Mouse (Mus musculus) spleen, postnatal 36 days (tissue): Measurements from ENCODE around the gene Ptchd1.

Source experiments
- DNase-seq, 2 experiments: peaks; one replicate each; pipeline ENCODE4 v3.0.0; 2022; ENCODE audit warnings: low spot score in 2 of 2, mixed read lengths in 1 of 2

Ptchd1 gene

DNA sequence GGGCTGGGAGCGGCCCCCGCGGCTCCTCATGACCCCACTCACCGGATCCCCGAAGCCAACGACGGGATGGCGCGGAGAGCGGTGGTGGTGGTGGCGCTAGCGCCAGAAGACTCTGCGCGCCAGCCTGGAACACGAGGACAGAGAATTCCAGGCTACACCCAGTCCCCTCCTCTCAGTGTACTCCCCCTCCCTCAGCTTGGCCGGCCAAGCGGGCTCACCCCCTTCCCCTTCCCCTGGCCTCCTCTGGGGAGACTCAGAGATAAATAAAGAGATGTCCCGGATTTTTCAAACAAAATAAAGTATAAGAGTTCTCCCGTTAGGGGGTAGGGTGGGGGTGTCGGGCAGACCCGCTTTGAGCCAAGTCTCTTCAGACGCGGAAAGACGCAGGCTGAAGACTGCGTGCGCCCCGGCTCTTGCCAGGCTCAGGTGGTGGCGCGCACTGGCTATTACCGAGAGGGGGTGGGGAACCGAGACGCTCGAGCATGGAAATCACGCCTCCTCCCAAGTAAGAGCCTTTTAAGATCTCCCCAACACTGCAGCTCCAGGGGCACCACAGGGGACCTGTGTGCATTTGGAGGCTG lies at the start of gene Ptchd1:
TSS of gene Ptchd1 (minus strand) at position 114 of the 581 bp plus-strand sequence.
- no peak for DNase-seq

DNA sequence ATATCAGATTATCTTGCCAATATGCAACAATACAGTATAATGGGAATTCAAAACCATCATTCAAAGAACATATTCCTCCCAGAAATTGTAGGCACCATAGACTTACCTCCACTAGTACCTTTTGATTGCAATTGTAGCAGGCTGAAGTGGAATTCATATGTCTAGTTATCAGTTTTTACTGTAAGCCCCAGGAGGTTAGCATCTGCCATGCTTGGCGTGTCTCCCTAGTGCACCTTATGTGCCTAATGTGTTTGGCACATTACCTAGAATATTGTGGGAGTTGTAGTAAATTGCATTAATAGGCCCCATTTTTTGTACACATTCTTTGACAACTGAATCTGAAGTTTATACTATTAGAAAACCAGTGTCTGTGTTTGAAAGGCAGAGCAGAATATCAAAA lies 34.4 kb upstream of the Ptchd1 start:
- no peak for DNase-seq

DNA sequence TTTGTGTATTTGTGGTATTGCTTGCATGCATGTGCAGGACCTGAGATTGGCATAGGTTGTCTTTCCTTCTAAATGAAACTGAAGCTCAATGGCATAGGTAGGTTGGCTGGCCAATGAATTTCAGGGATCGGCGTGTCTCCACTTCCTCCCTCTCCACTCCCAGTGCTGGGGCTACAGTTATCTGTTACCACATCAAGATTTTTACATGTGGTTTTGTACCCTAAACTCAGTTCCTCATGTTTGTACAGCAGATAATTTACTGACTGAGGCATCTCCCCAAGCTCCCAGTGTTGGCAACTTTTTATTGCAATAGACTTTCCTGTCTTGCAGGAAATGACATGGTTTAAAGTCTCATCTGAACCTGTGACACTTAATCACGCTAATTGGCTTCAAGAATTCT lies 22.4 kb upstream of the Ptchd1 start:
- DNase-seq = no peak

DNA sequence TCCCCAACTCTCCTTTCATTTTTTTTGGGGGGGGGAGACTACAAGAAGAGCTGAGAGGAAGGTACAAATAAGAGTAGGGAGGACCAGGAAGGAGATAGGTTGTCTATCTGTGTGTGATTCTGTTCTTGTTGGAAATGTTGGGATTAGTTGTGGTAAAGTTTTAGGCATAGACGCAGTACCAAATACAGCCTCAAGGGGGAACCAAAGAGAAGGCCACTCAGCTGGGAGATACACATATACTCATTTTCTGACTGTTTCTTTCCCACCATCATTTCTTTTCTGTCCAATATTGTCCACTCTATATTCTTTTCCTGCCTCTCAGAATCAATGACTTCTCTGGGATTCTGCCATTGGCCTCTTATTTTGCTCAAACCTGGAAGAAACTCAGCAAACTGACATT lies 20.4 kb upstream of the Ptchd1 start:
- DNase-seq = no peak

DNA sequence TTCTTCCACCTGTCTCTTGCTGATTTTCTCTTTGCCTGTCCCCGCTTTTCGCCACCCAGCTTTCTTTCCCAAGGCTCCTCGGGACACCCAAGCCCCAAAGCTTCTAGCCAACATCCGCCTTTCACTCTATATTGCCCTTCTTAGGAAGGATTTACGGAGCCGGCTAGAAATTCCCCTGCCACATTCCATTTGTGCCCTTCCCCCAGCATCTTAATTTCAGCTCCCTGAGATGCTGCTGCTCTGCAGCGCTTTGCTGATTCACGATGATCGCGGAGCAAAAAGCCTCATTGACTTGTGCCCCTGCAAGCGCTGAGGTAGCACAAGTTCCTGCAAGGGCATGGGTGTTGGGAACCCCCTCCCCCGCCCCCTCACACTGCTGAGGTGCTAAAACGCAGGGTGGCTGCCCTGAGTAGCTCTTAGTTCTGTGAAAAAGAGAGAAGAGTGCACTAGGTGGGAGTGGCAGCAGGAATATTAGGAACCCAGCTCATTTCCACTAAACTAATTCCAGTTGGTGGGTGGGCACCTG lies 2.1 kb upstream of the Ptchd1 start:
- no peak for DNase-seq

DNA sequence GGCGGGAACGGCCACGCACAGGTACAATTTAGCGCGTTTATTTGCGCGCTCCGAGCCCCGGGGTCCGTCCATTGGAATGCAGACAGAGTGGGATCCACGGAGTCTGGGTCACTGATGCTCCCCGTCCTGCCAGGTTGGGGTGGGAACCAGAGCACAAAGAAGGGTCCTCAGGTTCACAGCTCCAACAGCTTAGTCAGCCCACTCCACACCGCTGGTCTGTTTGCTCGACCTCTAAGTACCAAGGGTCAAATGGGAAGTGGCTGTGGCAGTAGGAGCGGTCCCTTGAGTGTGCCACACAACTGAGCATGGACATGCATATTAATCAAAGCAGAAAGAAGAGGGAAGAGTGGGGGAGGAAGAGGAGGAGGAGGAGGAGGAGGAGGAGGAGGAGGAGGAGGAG lies 1.3 kb upstream of the Ptchd1 start:
- DNase-seq = no peak

DNA sequence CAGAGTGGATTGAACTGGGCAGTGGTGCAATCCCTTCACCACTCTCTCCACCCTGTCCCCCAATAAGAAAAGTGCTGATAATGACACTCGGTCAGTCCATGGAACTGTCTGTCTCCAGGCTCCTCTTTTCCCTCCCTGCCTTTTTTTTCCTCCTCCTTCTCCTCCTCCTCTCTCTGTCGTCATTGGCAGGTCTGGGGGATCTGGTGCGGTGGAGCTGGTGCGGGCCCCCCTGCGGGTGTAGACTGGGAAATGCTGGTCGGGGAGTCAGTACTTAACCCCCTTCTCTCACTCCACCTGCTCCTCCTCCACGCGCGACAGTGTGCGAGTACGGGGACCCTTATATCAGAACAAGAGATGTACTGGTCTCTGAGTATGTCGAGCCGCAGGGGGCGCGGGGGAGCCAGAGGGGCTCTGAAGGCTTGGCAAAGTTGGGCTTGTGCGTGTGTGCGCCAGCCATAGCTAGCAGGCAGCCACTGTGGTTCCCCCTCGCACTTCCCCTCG lies 777 bp upstream of the Ptchd1 start, which contains the start of gene Gm15155:
TSS of gene Gm15155 (plus strand) at position 401 of the 501 bp plus-strand sequence.
- no peak for DNase-seq

DNA sequence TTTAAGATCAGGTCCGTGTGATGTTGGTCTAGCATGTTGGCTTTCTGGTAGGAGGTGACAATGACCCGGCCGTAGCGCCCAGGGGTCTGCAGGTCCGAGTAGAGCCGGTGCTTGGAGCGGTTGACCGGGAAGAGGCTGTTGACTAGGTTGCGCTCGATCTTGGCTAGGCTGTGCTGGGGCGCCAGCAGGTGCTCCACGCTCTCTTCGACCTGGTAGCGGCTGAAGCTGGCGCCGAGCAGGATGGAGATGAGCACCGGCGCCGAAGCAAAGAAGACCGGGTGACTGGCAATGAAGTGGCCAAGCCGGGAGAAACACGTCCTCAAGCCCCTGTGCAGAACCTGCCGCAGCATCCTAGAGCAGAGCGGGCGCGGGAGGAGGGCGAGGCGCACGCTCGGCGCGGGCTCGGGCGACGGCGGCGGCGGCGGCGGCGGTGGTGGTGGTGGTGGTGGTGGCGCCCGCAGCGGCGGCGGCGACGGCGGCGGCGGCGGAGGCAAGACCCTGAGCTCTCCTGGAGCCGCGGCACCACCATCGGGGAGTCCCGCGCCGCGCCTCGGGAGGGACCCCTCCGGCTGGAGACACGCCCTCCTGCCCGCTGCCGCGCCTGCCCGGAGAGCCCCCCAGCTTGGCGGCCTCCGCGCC lies 534 bp downstream of the Ptchd1 start:
- no peak for DNase-seq

DNA sequence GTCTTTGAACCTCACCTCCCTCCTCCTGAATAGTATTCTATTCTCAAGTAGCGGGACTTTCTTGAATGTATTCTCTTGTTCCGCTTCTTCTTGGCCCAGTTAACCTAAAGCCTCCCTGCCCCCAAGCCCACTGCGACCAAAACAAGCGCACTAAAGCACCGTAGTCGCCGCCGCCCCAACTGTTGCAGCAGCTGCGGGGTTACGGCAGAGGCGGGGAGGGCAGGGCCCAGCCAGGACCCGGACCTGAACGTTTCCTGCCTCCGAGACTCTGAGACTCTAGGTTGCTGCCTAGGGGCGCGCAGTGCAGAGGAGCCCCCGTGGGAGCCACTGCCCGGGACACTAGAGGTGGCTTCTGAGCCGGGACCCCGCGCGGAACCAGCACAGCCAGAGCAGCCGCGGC lies 1.1 kb downstream of the Ptchd1 start:
- DNase-seq = no peak

DNA sequence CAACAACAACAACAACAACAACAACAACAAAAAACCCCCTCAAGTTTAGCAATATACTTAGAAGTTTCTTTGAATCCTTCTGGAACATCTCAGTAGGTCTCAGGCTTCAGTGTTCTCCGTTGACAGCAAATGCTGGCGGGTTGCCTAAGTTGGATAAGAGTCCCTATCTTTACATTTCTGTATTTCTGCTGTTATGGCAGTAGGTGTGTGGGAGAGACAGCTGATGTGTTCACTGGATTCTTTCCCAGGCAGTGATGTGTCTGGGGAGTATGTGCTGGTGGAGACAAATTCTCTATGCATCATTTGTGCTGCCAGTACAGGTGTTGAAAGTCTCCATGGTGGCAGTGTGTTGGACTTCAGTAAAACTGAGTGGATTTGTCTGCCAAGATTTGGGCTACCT lies 22.4 kb downstream of the Ptchd1 start:
- DNase-seq = no peak

DNA sequence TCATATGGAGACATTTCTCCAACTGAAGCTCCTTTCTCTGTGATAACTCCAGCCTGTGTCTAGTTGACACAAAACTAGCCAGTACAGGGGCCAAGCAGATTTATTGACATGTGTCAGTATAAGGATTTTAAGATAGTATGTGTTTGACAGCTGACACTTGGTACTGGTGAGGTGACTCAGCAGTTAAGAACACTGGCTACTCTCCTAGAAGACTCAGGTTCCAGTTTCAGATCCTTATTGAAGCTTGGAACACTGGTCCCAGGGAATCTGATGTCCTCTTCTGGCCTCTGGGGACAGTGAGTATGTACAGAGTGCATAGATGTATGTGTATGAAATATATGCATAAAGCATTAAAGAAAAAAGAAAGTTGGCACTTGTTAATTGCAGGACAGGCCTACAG lies 27.2 kb downstream of the Ptchd1 start:
- no peak for DNase-seq

DNA sequence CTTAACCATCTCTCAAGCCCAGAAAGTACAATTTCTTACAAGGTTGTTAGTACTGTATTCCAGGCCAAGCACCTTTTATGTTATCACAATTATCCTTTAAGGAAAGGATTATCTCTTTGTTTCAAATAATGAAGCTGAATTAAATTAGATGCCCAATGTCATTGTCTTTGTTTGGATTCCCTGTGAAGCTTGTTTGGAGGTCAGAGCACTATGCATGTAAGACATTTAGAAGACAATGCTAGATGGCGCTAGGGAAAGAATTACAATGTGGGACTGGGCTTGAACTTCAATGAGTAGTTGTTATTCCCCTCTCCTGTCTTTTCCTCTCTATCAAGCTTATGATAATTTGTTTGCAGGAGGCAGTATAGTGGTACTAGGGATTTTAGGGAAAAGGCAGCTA lies 28.9 kb downstream of the Ptchd1 start:
- no peak for DNase-seq

DNA sequence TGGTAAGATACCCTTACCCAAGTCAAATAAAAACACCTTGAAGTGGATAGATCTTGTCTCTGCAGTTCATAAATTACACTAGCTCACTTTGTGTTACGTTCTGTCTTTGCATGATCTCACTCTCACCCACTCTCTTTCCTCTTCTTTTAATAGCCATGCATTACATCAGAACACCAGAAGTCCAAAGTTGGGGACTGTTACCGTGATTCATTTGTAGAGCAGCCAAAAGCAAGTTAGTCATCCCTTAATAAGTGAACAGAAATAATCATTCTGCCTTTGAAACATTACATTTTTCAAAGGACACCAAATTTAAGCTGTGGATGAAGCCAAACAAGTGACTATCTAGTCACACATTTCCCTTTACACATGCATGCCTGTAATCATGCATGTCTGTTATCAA lies 31.1 kb downstream of the Ptchd1 start:
- no peak for DNase-seq

DNA sequence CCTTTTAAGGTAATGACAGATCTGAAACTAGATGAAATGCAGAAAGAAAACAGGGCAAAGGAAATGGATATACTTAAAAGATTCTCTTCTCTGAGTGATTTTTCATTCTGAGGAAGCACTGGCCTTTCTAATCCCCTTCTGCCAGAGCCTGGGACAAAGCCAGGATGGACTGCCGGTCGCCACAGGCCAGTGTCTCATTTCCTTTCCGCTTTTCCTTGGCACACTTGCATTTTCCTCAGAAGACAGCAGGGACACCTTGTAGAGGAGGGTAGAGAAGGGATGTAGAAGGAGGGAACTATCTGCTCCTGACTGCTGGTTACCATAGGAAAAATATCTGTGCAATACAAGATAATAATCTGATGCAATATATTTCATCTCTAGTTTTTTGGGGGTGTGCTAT lies 32.1 kb downstream of the Ptchd1 start:
- no peak for DNase-seq

DNA sequence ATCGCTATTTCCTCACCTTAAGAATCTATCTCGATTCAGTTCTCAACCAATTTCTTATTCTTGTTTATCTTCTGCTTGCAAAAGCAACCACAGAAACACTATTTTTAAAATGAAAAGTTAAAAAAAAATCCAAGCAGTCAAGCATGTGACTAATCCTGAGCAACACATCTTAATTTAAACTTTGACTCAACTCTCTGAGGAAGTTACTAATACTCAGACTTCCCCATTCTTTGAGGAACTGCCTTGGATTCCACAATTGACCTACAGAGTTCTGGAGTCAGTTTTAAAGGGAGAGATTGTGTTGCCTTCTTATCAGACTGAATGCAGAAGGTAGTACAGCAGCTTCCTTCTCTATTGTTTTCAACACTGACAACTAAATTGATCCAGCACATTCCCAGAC lies 39.0 kb downstream of the Ptchd1 start:
- DNase-seq = no peak

DNA sequence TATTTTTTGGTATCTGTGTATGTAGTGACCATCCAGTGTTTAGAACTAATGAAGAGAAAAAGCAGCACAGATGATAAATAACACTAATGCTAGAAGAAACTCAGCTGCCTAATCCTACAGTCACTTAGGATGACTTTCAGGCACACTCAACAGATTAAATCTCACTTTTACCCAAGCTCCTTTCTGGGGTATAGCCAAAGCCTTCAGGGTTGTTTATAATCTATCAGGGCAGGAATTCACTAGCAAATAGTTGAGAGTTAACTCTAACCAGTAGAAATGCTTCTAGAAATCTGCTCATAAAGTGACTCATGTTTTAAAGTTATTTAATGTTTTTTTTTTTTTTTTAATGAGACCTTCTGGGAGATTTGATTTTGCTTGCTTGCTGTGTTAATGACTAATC lies 43.8 kb downstream of the Ptchd1 start:
- no peak for DNase-seq

DNA sequence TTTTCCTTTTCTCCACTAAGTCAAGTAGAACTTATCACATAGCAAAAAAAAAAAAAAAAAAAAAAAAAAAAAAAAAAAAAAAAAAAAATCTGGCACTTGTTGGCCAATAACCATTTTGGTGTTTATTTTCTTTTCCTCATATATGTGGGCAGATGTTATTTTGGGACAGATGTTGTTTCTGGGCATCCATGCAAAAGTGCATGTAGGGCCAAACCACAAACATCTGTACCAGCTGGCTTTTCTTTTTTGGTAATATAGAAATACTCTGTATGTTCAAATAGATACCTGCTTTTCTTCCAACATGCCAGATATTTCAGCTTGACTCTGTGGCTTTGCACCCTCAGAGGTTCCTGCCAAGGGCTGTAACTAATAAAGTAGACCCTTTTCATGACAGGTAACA lies 51.2 kb downstream of the Ptchd1 start:
- no peak for DNase-seq

DNA sequence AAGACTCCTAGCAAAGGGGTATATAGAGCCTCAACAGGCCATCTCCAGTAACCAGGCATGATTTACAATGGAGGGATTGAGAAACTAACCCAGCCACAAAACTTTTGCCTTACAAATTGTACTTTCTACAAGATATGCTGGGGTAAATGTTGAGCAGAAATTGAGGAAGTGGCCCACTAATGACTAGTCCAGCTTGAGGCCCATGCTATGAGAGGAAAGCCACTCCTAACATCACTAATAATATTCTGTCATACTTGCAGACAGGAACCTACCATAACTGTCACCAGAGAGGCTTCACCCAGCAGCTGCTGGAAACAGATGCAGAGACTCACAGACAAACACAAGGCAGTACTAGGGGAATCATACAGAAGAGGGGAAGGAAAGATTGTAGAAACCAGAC lies 79.8 kb downstream of the Ptchd1 start:
- no peak for DNase-seq
